Mouse (Mus musculus): ENCODE data around the gene Tas2r105.

The Tas2r105 gene

GRCm38 (mm10) chr6:131687395-131687794, at the start of gene Tas2r105:
Gene Tas2r105, minus strand, starts transcription at chr6:131687495.
- no peak for DNase-seq (ENCODE audit: low spot score)

GRCm38 (mm10) chr6:131712803-131713202, 25.5 kb upstream of the Tas2r105 start:
- no peak for DNase-seq (ENCODE audit: low spot score)

- no peak for DNase-seq (ENCODE audit: low spot score)
Observed at GRCm38 (mm10) chr6:131689963-131690362, 2.7 kb upstream of the Tas2r105 start, which contains the start of gene Tas2r114. Gene Tas2r114, minus strand, starts transcription at chr6:131690063.

- no peak for DNase-seq (ENCODE audit: low spot score)
Observed at GRCm38 (mm10) chr6:131685644-131686043, 1.7 kb downstream of the Tas2r105 start, which contains the start of gene Tas2r104. Gene Tas2r104, minus strand, starts transcription at chr6:131685744.

GRCm38 (mm10) chr6:131678786-131679185, 8.5 kb downstream of the Tas2r105 start, which contains the start of gene Tas2r106:
Gene Tas2r106, minus strand, starts transcription at chr6:131678886.
- no peak for DNase-seq (ENCODE audit: low spot score)

GRCm38 (mm10) chr6:131660049-131660448, 27.2 kb downstream of the Tas2r105 start, which contains the start of gene Tas2r107:
Gene Tas2r107, minus strand, starts transcription at chr6:131660149.
- DNase-seq (ENCODE audit: low spot score), result no peak

Data from left cerebral cortex, adult 11 months (tissue).